Mouse (Mus musculus) forebrain, embryonic 16.5 days (tissue): ENCODE results near the gene Spout1. TPM values are rescaled to one million over a fixed set of nuclear protein-coding genes. Genes with fewer than 3 reads are reported as not detected.

Experiments
- ATAC-seq: fragments of 200-750 bp; cut with Nextera tagmentation; 2 replicates; pipeline ENCODE4 v1.8.0; 2017; ENCODE audit warnings: mild to moderate bottlenecking, moderate library complexity
- H3K27ac ChIP-seq: fragments of 300-500 bp; sonication (generic); 2 replicates; pipeline ENCODE4 v1.5.1; 2014; ENCODE audit warnings: low read length, control low read depth
- H3K27me3 ChIP-seq: fragments of 300-500 bp; sonication (generic); replicated peaks from 2 replicates; pipeline ENCODE4 v1.6.1; 2014; ENCODE audit warnings: low read length; ENCODE audit not compliant: control insufficient read depth, insufficient read depth
- H3K36me3 ChIP-seq: fragments of 300-500 bp; sonication (generic); 2 replicates; pipeline ENCODE4 v1.6.1; 2014; ENCODE audit not compliant: control insufficient read depth, insufficient read depth
- H3K4me1 ChIP-seq: fragments of 300-500 bp; sonication (generic); replicated peaks from 2 replicates; pipeline ENCODE4 v1.6.1; 2014; ENCODE audit warnings: low read length; ENCODE audit not compliant: control insufficient read depth, insufficient read depth
- H3K4me2 ChIP-seq: fragments of 300-500 bp; sonication (generic); 2 replicates; pipeline ENCODE4 v1.6.1; 2014; ENCODE audit warnings: mild to moderate bottlenecking, low read length, control low read depth
- H3K4me3 ChIP-seq: fragments of 300-500 bp; sonication (generic); replicated peaks from 2 replicates; pipeline ENCODE4 v1.5.1; 2014; ENCODE audit warnings: mild to moderate bottlenecking, low read length, control low read depth
- H3K9ac ChIP-seq: fragments of 300-500 bp; sonication (generic); replicated peaks from 2 replicates; pipeline ENCODE4 v1.6.1; 2014; ENCODE audit warnings: low read depth, low read length, control low read depth
- H3K9me3 ChIP-seq: fragments of 300-500 bp; sonication (generic); 2 replicates; pipeline ENCODE4 v1.6.1; 2016; ENCODE audit warnings: low read length; ENCODE audit not compliant: control insufficient read depth
- WGBS: fragments of 180-500 bp; shearing (Covaris S2); extraction: QIAGEN DNeasy Blood & Tissue Kit; methylation state at CpG from one replicate; pipeline ENCODE4 v1.1.7; 2014; 5-methylcytosine and 5-hydroxymethylcytosine counted together
- polyA plus RNA-seq: library from polyadenylated mRNA; unstranded; fragments of >200 nt; fragmentation: Nextera tagmentation; extraction: Ambion mirVana; gene quantifications from 2 replicates; pipeline ENCODE4 v1.2.1, GENCODE M21; 2015

The Spout1 gene
- 63.8 and 65.9 TPM in 2 replicates for polyA plus RNA-seq

GRCm38 (mm10) chr2:30177700-30178675 lies at the start of gene Spout1:
Gene Spout1, minus strand, starts transcription at chr2:30178459.
- H3K27me3 ChIP-seq: no peaks in the 10 kb centered on the region
- H3K4me1 ChIP-seq: peaks cover 9% of the 10 kb centered on the region
- H3K9me3 ChIP-seq: no peaks in the 10 kb centered on the region
- peak within 1 kb of the TSS; percentile 61 for H3K9ac ChIP-seq
- 3% methylated on average over 54 of the region's 54 CpGs for WGBS
- H3K27ac ChIP-seq: peak within 1 kb of the TSS; percentile 26; the same call in 1 of the 2 replicates
- H3K36me3 ChIP-seq: peaks cover 15% of the 10 kb centered on the region
- ATAC-seq: peak; percentile 100
- H3K4me3 ChIP-seq: peak within 1 kb of the TSS; percentile 67
- H3K4me2 ChIP-seq: peak within 1 kb of the TSS; percentile 82

GRCm38 (mm10) chr2:30216293-30216692 lies 38.0 kb upstream of the Spout1 start:
- no peaks in the 10 kb centered on the region for H3K9me3 ChIP-seq
- no peak overlapping the region for H3K9ac ChIP-seq
- H3K4me3 ChIP-seq: no peak overlapping the region
- no peaks in the 10 kb centered on the region for H3K27me3 ChIP-seq
- WGBS: 92% methylated on average over 5 of the region's 5 CpGs
- no peak overlapping the region for H3K27ac ChIP-seq
- no peak for ATAC-seq
- no peaks in the 10 kb centered on the region for H3K4me1 ChIP-seq
- no peaks in the 10 kb centered on the region for H3K36me3 ChIP-seq
- H3K4me2 ChIP-seq: no peak overlapping the region

- Histone ChIP-seq H3K27me3 (no peaks in the 10 kb centered on the region), H3K4me1 (no peaks in the 10 kb centered on the region), H3K27ac (no peak overlapping the region), H3K9ac (no peak overlapping the region), H3K4me3 (no peak overlapping the region), H3K36me3 (no peaks in the 10 kb centered on the region), H3K9me3 (no peaks in the 10 kb centered on the region), H3K4me2 (no peak overlapping the region)
- ATAC-seq: no peak
- WGBS: 87% methylated on average over 6 of the region's 6 CpGs
Observed at GRCm38 (mm10) chr2:30215493-30215892, 37.2 kb upstream of the Spout1 start.

GRCm38 (mm10) chr2:30214745-30215144 lies 36.5 kb upstream of the Spout1 start:
- no peaks in the 10 kb centered on the region for H3K36me3 ChIP-seq
- no peak overlapping the region for H3K4me3 ChIP-seq
- no peak overlapping the region for H3K4me2 ChIP-seq
- ATAC-seq: no peak
- no peaks in the 10 kb centered on the region for H3K27me3 ChIP-seq
- no peaks in the 10 kb centered on the region for H3K9me3 ChIP-seq
- no peak overlapping the region for H3K9ac ChIP-seq
- no peaks in the 10 kb centered on the region for H3K4me1 ChIP-seq
- WGBS: 90% methylated on average over 3 of the region's 3 CpGs
- no peak overlapping the region for H3K27ac ChIP-seq

- no peak overlapping the region for H3K9ac ChIP-seq
- no peak overlapping the region for H3K4me3 ChIP-seq
- no peaks in the 10 kb centered on the region for H3K36me3 ChIP-seq
- WGBS: 78% methylated on average over 1 of the region's 1 CpGs
- no peak overlapping the region for H3K4me2 ChIP-seq
- no peaks in the 10 kb centered on the region for H3K4me1 ChIP-seq
- no peaks in the 10 kb centered on the region for H3K27me3 ChIP-seq
- no peaks in the 10 kb centered on the region for H3K9me3 ChIP-seq
- no peak for ATAC-seq
- H3K27ac ChIP-seq: no peak overlapping the region
Observed at GRCm38 (mm10) chr2:30212951-30213350, 34.7 kb upstream of the Spout1 start.

GRCm38 (mm10) chr2:30212169-30212545 lies 33.9 kb upstream of the Spout1 start:
- H3K4me2 ChIP-seq: no peak overlapping the region
- ATAC-seq: no peak
- WGBS: 74% methylated on average over 4 of the region's 4 CpGs

GRCm38 (mm10) chr2:30211408-30212168 lies 33.3 kb upstream of the Spout1 start:
- Histone ChIP-seq H3K36me3 (no peaks in the 10 kb centered on the region), H3K27me3 (no peaks in the 10 kb centered on the region), H3K4me1 (no peaks in the 10 kb centered on the region; the same call in 1 of the 2 replicates), H3K9me3 (no peaks in the 10 kb centered on the region), H3K4me3 (no peak overlapping the region), H3K9ac (no peak overlapping the region), H3K27ac (no peak overlapping the region), H3K4me2 (no peak overlapping the region)
- ATAC-seq: no peak
- WGBS: 76% methylated on average over 6 of the region's 6 CpGs

More at GRCm38 (mm10) chr2:30212169-30212545, 33.9 kb upstream of the Spout1 start:
- H3K9me3 ChIP-seq: no peaks in the 10 kb centered on the region
- H3K27me3 ChIP-seq: no peaks in the 10 kb centered on the region
- H3K9ac ChIP-seq: no peak overlapping the region
- no peak overlapping the region for H3K4me3 ChIP-seq
- H3K36me3 ChIP-seq: no peaks in the 10 kb centered on the region
- H3K4me1 ChIP-seq: no peaks in the 10 kb centered on the region
- H3K27ac ChIP-seq: no peak overlapping the region

GRCm38 (mm10) chr2:30207886-30208285 lies 29.6 kb upstream of the Spout1 start:
- ATAC-seq: no peak
- Histone ChIP-seq H3K4me2 (no peak overlapping the region), H3K4me1 (peaks cover 12% of the 10 kb centered on the region), H3K27ac (no peak overlapping the region), H3K36me3 (no peaks in the 10 kb centered on the region), H3K27me3 (no peaks in the 10 kb centered on the region), H3K9me3 (no peaks in the 10 kb centered on the region), H3K9ac (no peak overlapping the region), H3K4me3 (no peak overlapping the region)
- 76% methylated on average over 5 of the region's 5 CpGs for WGBS

- H3K4me3 ChIP-seq: no peak overlapping the region
- no peaks in the 10 kb centered on the region for H3K36me3 ChIP-seq
- H3K9ac ChIP-seq: no peak overlapping the region
- H3K27ac ChIP-seq: no peak overlapping the region
- H3K4me2 ChIP-seq: no peak overlapping the region
- no peaks in the 10 kb centered on the region for H3K9me3 ChIP-seq
- no peaks in the 10 kb centered on the region for H3K27me3 ChIP-seq
- ATAC-seq: no peak
- 82% methylated on average over 4 of the region's 4 CpGs for WGBS
- peaks cover 12% of the 10 kb centered on the region for H3K4me1 ChIP-seq
Observed at GRCm38 (mm10) chr2:30207401-30207800, 29.1 kb upstream of the Spout1 start.
